ENCODE assay signal across 8 mouse cellular contexts in the genomic region with DNA sequence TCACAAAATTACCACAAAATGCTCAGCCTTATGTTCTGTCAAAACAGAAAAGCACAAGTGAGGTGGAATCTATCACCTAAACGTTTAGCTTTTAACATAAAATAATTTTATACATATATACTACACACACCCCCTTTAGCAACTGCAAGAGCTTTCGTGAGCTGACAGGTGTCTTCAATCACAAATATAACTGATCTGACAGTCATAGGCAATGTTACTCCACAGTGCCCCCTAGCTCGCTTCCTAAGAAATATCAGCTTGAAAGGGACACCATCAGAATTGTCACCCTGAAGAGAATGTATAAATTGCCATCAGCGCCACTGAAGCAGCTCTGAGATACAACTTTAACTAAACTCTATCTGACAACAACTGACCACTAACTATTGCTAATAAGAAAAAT. TPM values are rescaled to one million over a fixed set of nuclear protein-coding genes. Genes with fewer than 3 reads are reported as not detected.
DNase-seq lines count a peak whose midpoint lies in the region; ATAC-seq lines count a peak whose summit lies in the region.

No protein-coding gene starts in this region.

- H3K9me3 ChIP-seq in heart, embryonic 11.5 days (replicated peaks; ENCODE audit: control insufficient read depth, low read length) = no peaks in the 10 kb centered on the region

- no peak overlapping the region for H3K27ac ChIP-seq in heart, embryonic 11.5 days (ENCODE audit: low read depth, low read length)

- H3K27me3 ChIP-seq in heart, embryonic 11.5 days (ENCODE audit: control insufficient read depth, insufficient read depth, low read length) = no peaks in the 10 kb centered on the region

- H3K4me3 ChIP-seq in heart, embryonic 11.5 days (ENCODE audit: low read depth, low read length) = no peak overlapping the region

- H3K36me3 ChIP-seq in heart, embryonic 11.5 days (ENCODE audit: control insufficient read depth, insufficient read depth, low read length) = no peaks in the 10 kb centered on the region

- no peak overlapping the region; the same call in 1 of the 2 replicates for H3K4me2 ChIP-seq in heart, embryonic 11.5 days

- peak; percentile 93 for DNase-seq in heart, adult 11 months
- DNase-seq in adrenal gland, adult (ENCODE audit: inconsistent age in 2 of 2, low spot score in 1 of 2) = peak; percentile 47 to 84
- peak; percentile 74 for DNase-seq in embryo, embryonic 11 days
- DNase-seq in heart, adult 9 months (ENCODE audit: low spot score in 2 of 2) = peak; percentile 34 to 49
- peak; percentile 70 to 81 for DNase-seq in layer of hippocampus, postnatal 10 days (ENCODE audit: low spot score in 2 of 2)
- DNase-seq in lung, postnatal 4 days = peak; percentile 27 to 78
- DNase-seq in right cerebral cortex, postnatal 4 days = peak; percentile 69

- 6% methylated on average over 4 of the region's 4 CpGs for WGBS in heart, embryonic 11.5 days (ENCODE audit: insufficient replicate concordance)

- peaks cover 8% of the 10 kb centered on the region; the same call in 1 of the 2 replicates for H3K4me1 ChIP-seq in heart, embryonic 11.5 days (ENCODE audit: control insufficient read depth, insufficient read depth, low read length)

- ATAC-seq in heart, embryonic 11.5 days (replicated peaks; ENCODE audit: insufficient number of reproducible peaks, low FRiP score, low TSS enrichment) = no peak

- H3K9ac ChIP-seq in heart, embryonic 11.5 days (ENCODE audit: low read depth, low read length) = no peak overlapping the region

RNA-seq across cellular contexts. Expression of a gene that starts 2.0 kb away (rescaled TPM):
- polyA plus RNA-seq in heart, embryonic 11.5 days (2014; fragmentation: Nextera tagmentation; extraction: Ambion mirVana) = 15.6 and 17.1 TPM in 2 replicates
- total RNA-seq in layer of hippocampus, postnatal 10 days (2021) = 10 to 100 TPM; 39.5 to 39.8 TPM

RNA-seq across cellular contexts. Expression of a gene that starts 53.9 kb away (rescaled TPM):
- not detected in 2 replicates for polyA plus RNA-seq in heart, embryonic 11.5 days (2014; fragmentation: Nextera tagmentation; extraction: Ambion mirVana)
- total RNA-seq in layer of hippocampus, postnatal 10 days (2021) = not detected

Comparison
In these comparisons a context has a peak if more than half of its experiments do, and no peak if none do; other contexts are left out.
1. DNase-seq: peak in every context shown above with its lines; median percentile 93 in heart, adult 11 months; 76 in layer of hippocampus, postnatal 10 days; 74 in embryo, embryonic 11 days; 69 in right cerebral cortex, postnatal 4 days; 66 in adrenal gland, adult; 52 in lung, postnatal 4 days; 42 in heart, adult 9 months.